Mouse (Mus musculus) midbrain, embryonic 11.5 days (tissue): ENCODE data around the gene Sergef. TPM values are rescaled to one million over a fixed set of nuclear protein-coding genes. Genes with fewer than 3 reads are reported as not detected.

Experiments
- ATAC-seq: fragments of 200-750 bp; cut with Nextera tagmentation; 2 replicates; pipeline ENCODE4 v1.8.0; 2017; ENCODE audit warnings: moderate TSS enrichment, moderate library complexity; ENCODE audit not compliant: low FRiP score
- DNase-seq: peaks from one replicate; pipeline ENCODE4 v3.0.0; 2015; ENCODE audit warnings: low spot score; ENCODE audit errors: missing footprints
- H3K27ac ChIP-seq: fragments of 300-500 bp; sonication (generic); 2 replicates; pipeline ENCODE4 v1.5.1; 2014; ENCODE audit warnings: low read depth, low read length
- H3K27me3 ChIP-seq: fragments of 300-500 bp; sonication (generic); 2 replicates; pipeline ENCODE4 v1.6.1; 2014; ENCODE audit warnings: mild to moderate bottlenecking, low read length, moderate library complexity, mixed read lengths; ENCODE audit not compliant: control insufficient read depth, insufficient read depth
- H3K36me3 ChIP-seq: fragments of 300-500 bp; sonication (generic); 2 replicates; pipeline ENCODE4 v1.6.1; 2014; ENCODE audit warnings: mild to moderate bottlenecking, low read length, moderate library complexity, mixed read lengths; ENCODE audit not compliant: control insufficient read depth, insufficient read depth
- H3K4me1 ChIP-seq: fragments of 300-500 bp; sonication (generic); 2 replicates; pipeline ENCODE4 v1.6.1; 2014; ENCODE audit warnings: low read length; ENCODE audit not compliant: control insufficient read depth, insufficient read depth
- H3K4me2 ChIP-seq: fragments of 300-500 bp; sonication (generic); 2 replicates; pipeline ENCODE4 v1.6.1; 2014; ENCODE audit warnings: mild to moderate bottlenecking, moderate library complexity
- H3K4me3 ChIP-seq: fragments of 300-500 bp; sonication (generic); 2 replicates; pipeline ENCODE4 v1.5.1; 2014; ENCODE audit warnings: low read depth, low read length
- H3K9ac ChIP-seq: fragments of 300-500 bp; sonication (generic); 2 replicates; pipeline ENCODE4 v1.6.1; 2014; ENCODE audit warnings: low read length
- H3K9me3 ChIP-seq: fragments of 300-500 bp; sonication (generic); 2 replicates; pipeline ENCODE4 v1.6.1; 2016; ENCODE audit warnings: low read length; ENCODE audit not compliant: control insufficient read depth
- WGBS: fragments of 180-500 bp; shearing (Covaris S2); extraction: QIAGEN DNeasy Blood & Tissue Kit; methylation state at CpG from one replicate; pipeline ENCODE4 v1.1.7; 2014; 5-methylcytosine and 5-hydroxymethylcytosine counted together
- polyA plus RNA-seq: library from polyadenylated mRNA; unstranded; fragments of >200 nt; fragmentation: Nextera tagmentation; extraction: Ambion mirVana; gene quantifications from 2 replicates; pipeline ENCODE4 v1.2.1, GENCODE M21; 2014

Sergef gene
- polyA plus RNA-seq, 1 experiment from 2014 or later = 15.7 TPM

DNA sequence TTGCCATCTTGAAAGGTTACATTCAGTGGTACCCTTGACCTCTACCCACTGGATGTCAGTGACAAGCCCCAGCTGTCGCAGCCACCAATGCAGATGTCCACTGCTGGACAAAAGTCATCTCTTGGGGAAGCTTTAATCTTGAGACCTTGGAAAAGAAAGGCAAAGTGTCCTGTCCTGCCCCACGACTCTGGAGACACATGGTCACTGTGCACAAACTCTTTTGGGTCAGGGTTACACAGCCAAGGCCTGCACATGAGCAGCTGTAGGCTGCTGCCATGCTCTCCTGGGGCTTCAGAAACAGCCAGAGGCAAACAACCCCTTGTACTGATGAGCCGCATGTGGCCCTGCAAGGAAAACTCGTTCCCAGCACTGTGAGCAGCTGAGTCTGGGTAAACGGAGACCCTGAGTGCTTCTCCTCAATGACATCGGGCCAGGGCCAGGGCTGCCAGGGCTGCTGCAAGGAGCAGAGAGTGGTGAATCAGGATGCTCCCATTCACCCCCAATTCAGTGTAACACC is 27.1 kb downstream of the Sergef start:
- ATAC-seq (no peak), DNase-seq (peak; percentile 76)
- 75% methylated on average over 6 of the region's 6 CpGs for WGBS
- H3K36me3 ChIP-seq = no peaks in the 10 kb centered on the region
- H3K9ac ChIP-seq = no peak overlapping the region
- H3K27me3 ChIP-seq = no peaks in the 10 kb centered on the region
- no peaks in the 10 kb centered on the region for H3K4me1 ChIP-seq
- H3K4me2 ChIP-seq = no peak overlapping the region
- H3K9me3 ChIP-seq = no peaks in the 10 kb centered on the region
- no peak overlapping the region for H3K4me3 ChIP-seq
- H3K27ac ChIP-seq = no peak overlapping the region

GRCm38 (mm10) chr7:46611970-46612369 is 27.6 kb downstream of the Sergef start:
- ATAC-seq = no peak
- H3K9me3 ChIP-seq = no peaks in the 10 kb centered on the region
- no peak overlapping the region for H3K4me3 ChIP-seq
- H3K4me1 ChIP-seq = no peaks in the 10 kb centered on the region
- no peaks in the 10 kb centered on the region for H3K36me3 ChIP-seq
- no peak overlapping the region for H3K27ac ChIP-seq
- DNase-seq = peak; percentile 33
- WGBS = 85% methylated on average over 9 of the region's 9 CpGs
- no peaks in the 10 kb centered on the region for H3K27me3 ChIP-seq
- H3K4me2 ChIP-seq = no peak overlapping the region
- H3K9ac ChIP-seq = no peak overlapping the region

DNA sequence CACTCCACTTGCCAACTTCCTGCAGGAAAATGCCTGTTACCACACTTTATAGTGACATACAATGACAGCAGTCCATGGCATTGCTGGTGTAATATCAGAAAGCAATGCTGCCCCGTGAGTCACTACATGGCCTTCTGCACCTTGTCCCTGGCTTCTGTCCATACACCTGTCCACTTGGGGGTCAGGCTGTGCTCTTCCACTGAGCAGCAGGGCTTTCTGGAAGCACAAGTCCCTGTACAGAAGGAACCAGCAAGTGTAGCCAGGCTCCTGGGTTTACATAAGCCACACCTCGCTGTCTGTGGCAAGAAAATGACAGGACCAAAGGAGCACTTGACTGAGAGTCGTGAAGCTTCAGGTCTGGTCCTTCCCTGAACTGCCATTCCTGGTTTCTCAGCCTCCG is 30.3 kb downstream of the Sergef start:
- H3K9me3 ChIP-seq = no peaks in the 10 kb centered on the region
- no peak for ATAC-seq

GRCm38 (mm10) chr7:46607428-46608055 is 32.1 kb downstream of the Sergef start:
- H3K4me2 ChIP-seq = no peak overlapping the region
- H3K4me1 ChIP-seq = no peaks in the 10 kb centered on the region
- DNase-seq (peak; percentile 98), ATAC-seq (peak; percentile 62)
- H3K27me3 ChIP-seq = no peaks in the 10 kb centered on the region
- H3K36me3 ChIP-seq = no peaks in the 10 kb centered on the region
- H3K27ac ChIP-seq = no peak overlapping the region
- no peaks in the 10 kb centered on the region for H3K9me3 ChIP-seq
- H3K9ac ChIP-seq = no peak overlapping the region
- WGBS = 60% methylated on average over 11 of the region's 11 CpGs
- no peak overlapping the region for H3K4me3 ChIP-seq

More for the DNA sequence above, 30.3 kb downstream of the Sergef start:
- Histone ChIP-seq H3K36me3 (no peaks in the 10 kb centered on the region), H3K9ac (no peak overlapping the region), H3K4me3 (no peak overlapping the region), H3K27me3 (no peaks in the 10 kb centered on the region), H3K4me2 (no peak overlapping the region), H3K4me1 (no peaks in the 10 kb centered on the region), H3K27ac (no peak overlapping the region)
- no peak for DNase-seq
- WGBS = 95% methylated on average over 4 of the region's 4 CpGs

GRCm38 (mm10) chr7:46607031-46607426 is 32.6 kb downstream of the Sergef start:
- H3K27ac ChIP-seq = no peak overlapping the region
- peak; percentile 20; the same call in 1 of the 2 replicates for ATAC-seq
- H3K27me3 ChIP-seq = no peaks in the 10 kb centered on the region
- H3K4me3 ChIP-seq = no peak overlapping the region
- H3K9me3 ChIP-seq = no peaks in the 10 kb centered on the region
- H3K36me3 ChIP-seq = no peaks in the 10 kb centered on the region
- H3K4me1 ChIP-seq = no peaks in the 10 kb centered on the region
- H3K4me2 ChIP-seq = no peak overlapping the region
- no peak overlapping the region for H3K9ac ChIP-seq
- 74% methylated on average over 8 of the region's 8 CpGs for WGBS
- DNase-seq = peak; percentile 82

DNA sequence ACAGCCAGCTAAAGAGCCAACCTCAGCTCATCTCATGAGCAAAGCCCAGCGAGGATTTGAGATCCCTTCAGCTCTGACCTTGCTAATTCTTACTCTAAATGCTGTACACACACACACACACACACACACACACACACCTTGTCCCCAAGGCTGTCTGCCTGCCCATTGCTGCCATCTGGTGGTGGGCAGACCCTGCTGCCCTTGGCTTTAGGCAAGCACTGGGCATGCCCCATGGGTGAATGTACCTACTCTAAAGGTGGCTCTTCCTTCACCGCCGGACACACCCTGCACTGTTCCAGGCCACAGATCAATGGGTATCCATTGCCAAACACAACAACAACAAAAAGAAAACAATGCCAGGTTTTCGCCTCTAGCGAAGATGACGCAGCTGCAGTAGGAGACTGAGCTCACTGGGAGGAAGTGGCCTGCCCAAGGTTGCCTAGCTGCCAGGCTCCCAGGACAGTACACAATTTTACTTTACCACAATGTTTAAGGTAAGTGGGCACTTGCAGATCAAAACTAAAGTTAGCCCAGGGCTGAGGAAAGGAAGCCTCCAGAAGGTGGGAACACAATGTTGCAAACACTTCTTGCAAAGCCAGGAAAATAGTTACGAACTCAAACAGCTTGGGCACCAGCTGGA is 33.1 kb downstream of the Sergef start:
- H3K36me3 ChIP-seq = no peaks in the 10 kb centered on the region
- no peak overlapping the region for H3K4me3 ChIP-seq
- peaks cover 1% of the 10 kb centered on the region; the same call in 1 of the 2 replicates for H3K4me1 ChIP-seq
- H3K27ac ChIP-seq = no peak overlapping the region
- WGBS = 84% methylated on average over 7 of the region's 7 CpGs
- no peak overlapping the region for H3K4me2 ChIP-seq
- no peaks in the 10 kb centered on the region for H3K27me3 ChIP-seq
- H3K9ac ChIP-seq = no peak overlapping the region
- ATAC-seq (peak; percentile 71; the same call in 1 of the 2 replicates), DNase-seq (peak; percentile 94)
- H3K9me3 ChIP-seq = no peaks in the 10 kb centered on the region

DNA sequence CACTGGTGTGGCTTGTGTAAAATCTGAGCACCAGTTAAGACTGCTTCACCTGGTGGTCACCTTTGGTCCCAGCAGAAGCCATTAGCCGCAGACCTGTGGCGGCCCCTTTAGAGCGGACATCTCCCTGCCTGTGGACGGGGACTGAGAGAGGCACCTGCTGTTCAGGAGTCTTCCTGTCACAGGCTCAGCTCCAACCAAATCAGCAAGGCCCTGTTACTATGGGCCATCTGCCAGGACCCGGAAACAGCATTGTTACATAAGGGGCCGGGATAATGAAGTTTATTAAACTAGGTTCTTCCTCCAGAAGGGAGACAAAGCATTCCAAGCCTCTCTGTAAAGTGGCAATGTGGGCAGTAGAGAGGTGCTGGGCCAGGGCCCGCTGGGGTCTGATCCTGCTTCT is 36.6 kb downstream of the Sergef start:
- DNase-seq (no peak), ATAC-seq (no peak)
- Histone ChIP-seq H3K36me3 (no peaks in the 10 kb centered on the region), H3K27me3 (no peaks in the 10 kb centered on the region), H3K4me1 (peaks cover 5% of the 10 kb centered on the region), H3K4me3 (no peak overlapping the region), H3K9me3 (no peaks in the 10 kb centered on the region), H3K4me2 (no peak overlapping the region), H3K9ac (no peak overlapping the region), H3K27ac (no peak overlapping the region)
- 88% methylated on average over 7 of the region's 7 CpGs for WGBS

DNA sequence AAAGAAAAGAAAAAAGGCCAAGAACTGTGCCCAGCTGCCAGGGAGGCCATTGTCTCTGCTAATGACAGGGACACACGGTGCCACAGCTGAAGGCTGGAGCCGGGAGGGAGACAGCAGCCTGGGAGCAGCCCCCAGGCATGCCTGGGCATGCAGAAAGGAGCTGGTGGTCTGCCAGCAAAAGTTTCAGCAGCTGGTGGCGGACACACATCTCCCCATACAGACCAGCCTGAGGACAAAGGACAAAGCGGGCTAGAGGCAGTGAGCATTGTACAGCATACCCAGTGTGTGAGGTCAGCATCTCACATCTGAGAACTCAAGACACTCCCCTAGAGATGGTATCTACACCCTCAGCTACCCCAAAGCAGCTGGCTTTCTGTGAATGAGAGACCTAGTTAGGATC is 37.5 kb downstream of the Sergef start:
- ATAC-seq (no peak), DNase-seq (no peak)
- peaks cover 5% of the 10 kb centered on the region for H3K4me1 ChIP-seq
- no peaks in the 10 kb centered on the region for H3K9me3 ChIP-seq
- H3K4me2 ChIP-seq = no peak overlapping the region
- H3K36me3 ChIP-seq = no peaks in the 10 kb centered on the region
- H3K27ac ChIP-seq = no peak overlapping the region; the same call in 1 of the 2 replicates
- 73% methylated on average over 4 of the region's 4 CpGs for WGBS
- no peak overlapping the region for H3K4me3 ChIP-seq
- H3K27me3 ChIP-seq = no peaks in the 10 kb centered on the region
- H3K9ac ChIP-seq = no peak overlapping the region

DNA sequence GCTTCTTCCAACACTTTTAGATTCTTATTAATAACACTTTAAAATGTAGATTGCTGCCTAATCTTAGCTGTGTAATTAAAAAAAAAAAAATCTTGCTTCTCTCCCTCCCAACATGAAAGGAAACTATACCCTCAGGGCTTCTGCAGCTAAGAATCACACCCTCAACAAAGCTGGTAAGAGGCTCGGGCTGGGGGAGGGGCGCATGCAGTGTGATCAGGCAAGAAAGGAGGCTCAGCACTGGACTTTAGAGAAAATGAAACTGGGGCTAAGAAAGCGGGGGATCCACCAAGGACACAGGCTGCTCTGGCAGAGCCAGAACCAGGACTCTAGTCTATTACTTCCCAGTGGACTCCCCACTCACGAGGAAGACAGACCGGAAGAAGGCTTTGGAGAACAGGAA is 38.5 kb downstream of the Sergef start:
- no peak overlapping the region for H3K4me3 ChIP-seq
- no peak overlapping the region for H3K27ac ChIP-seq
- H3K4me1 ChIP-seq = peaks cover 5% of the 10 kb centered on the region
- no peaks in the 10 kb centered on the region for H3K27me3 ChIP-seq
- WGBS = 54% methylated on average over 5 of the region's 5 CpGs
- no peaks in the 10 kb centered on the region for H3K36me3 ChIP-seq
- no peaks in the 10 kb centered on the region for H3K9me3 ChIP-seq
- H3K4me2 ChIP-seq = no peak overlapping the region
- no peak for DNase-seq
- ATAC-seq = no peak
- no peak overlapping the region for H3K9ac ChIP-seq
